Mouse (Mus musculus) layer of hippocampus, adult 11-12 months (tissue): ENCODE data around the gene Glis3.

ENCODE experiments used
- DNase-seq: peaks from one replicate; pipeline ENCODE4 v3.0.0; 2022; ENCODE audit warnings: low spot score

Glis3 gene

GRCm38 (mm10) chr19:28679776-28680391 is at the start of gene Glis3:
TSS of gene Glis3 (minus strand) at chr19:28680077.
- no peak for DNase-seq

DNA sequence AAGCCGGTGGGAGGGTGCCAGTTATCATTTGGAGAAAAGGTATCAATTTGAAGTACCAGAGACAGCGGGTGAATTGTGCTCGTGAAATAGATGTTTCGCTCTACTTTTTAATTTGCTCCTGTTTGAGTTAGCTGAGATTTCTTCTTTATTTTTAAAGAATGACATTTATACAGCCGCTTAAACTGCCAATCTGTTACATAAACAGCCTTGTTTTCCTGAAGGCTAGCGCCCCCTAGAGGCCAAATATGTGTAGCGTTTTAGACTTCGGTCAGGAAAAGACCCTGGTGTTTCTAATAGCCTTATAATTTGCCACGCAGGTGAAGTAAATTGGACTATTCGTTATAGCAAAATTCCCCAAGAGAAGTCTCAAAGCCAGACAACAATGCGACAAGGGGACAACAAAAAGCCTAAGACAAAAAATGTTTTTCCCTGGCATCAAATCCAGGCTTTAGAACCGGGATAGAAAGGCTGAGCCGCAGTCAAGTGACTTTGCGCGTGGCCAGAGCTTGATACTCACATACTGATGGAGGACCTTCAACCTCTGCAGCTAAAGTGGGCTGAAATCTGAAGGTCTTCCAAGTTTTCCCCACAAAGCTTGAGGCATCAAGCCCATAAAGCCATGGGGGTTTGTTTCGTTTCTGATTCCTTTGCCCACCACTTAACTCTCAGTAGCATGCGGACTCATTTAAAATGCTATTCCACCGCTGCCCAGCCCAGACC is 46.4 kb upstream of the Glis3 start:
- DNase-seq: peak; percentile 82

- no peak for DNase-seq
Observed at GRCm38 (mm10) chr19:28724641-28725040, 44.8 kb upstream of the Glis3 start.

- no peak for DNase-seq
Observed at GRCm38 (mm10) chr19:28722626-28723025, 42.7 kb upstream of the Glis3 start.

- DNase-seq: peak; percentile 13
Observed at GRCm38 (mm10) chr19:28721834-28722233, 42.0 kb upstream of the Glis3 start.

- DNase-seq: no peak
Observed at GRCm38 (mm10) chr19:28720016-28720415, 40.1 kb upstream of the Glis3 start.

DNA sequence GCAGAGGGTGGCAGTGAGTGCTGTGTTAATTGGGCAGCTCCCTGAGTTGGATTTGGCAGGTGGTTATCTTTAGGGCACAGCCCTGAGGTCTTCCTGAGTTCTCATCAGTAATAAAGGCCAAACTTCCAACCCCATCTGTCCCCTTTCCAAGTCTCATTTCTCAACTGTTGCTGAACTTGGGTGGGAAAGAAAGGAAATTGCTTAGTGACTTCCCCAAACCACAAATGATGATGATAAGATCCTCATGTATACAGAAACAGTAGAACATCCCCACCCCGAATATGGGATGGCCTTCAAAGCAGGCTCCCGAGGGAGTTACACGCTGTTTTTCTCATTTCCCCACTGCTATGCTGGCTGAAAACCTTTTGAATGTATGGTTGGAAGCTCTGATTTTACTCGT is 34.8 kb upstream of the Glis3 start:
- no peak for DNase-seq

DNA sequence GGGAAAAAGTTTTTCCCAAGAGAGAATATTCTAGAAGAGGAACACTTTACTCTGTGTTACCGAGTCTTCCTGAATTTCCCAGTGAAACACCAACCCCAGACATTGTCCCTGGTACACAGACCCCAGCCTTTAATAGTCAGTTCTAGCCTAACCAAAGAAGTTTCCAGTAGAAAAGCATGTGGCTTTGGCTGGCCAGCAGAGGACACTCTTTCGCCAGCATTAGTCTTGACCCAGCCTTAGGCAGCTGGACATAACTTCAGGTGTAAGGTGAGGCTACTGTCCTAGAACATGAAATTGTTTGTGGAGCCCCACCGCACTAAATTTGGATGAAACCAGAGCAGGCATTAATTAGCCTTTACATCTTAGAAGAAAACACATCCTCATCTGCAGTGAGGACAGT is 17.8 kb upstream of the Glis3 start:
- no peak for DNase-seq

- no peak for DNase-seq
Observed at GRCm38 (mm10) chr19:28686398-28686797, 6.5 kb upstream of the Glis3 start.

DNA sequence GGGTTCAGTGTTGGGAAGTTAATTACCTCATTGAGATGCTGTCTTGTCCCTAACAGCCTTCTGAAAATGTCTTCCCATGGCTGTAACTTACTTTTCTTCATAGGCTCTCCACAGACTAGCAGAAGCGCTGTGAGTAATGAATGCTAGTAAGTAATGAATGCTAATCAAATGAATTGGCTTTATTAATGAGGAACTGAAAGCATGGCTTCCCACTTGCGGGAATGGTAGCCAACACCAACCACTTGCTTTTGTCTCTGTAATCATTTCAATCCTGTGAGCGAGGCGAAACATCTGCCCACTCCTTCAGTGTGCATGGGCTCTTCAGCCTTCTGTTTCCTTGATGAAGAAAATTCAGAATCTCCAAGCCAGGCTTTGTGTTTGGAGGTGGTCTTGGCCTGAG is 5.6 kb upstream of the Glis3 start:
- DNase-seq: no peak

GRCm38 (mm10) chr19:28684347-28684746 is 4.5 kb upstream of the Glis3 start:
- DNase-seq: no peak

DNA sequence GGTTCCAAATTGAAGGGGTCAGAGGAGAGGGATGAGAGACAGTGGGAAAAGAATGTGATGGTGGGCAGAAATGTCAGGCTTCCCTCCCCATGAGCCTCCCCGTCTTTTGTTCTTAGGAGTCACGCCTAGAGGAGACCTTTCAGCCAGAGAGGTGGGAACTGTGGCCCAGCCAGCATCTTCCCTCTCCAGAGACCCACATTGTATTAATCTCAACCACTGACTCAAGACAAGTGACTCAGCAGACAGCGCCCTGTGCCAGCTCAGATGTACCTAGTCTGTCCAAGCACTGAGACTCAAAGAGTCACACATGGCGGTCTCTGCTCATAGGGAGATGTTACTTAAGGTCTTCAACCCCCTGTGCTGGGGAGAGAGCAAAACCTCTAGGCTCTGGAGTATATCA is 3.5 kb upstream of the Glis3 start:
- DNase-seq: no peak

DNA sequence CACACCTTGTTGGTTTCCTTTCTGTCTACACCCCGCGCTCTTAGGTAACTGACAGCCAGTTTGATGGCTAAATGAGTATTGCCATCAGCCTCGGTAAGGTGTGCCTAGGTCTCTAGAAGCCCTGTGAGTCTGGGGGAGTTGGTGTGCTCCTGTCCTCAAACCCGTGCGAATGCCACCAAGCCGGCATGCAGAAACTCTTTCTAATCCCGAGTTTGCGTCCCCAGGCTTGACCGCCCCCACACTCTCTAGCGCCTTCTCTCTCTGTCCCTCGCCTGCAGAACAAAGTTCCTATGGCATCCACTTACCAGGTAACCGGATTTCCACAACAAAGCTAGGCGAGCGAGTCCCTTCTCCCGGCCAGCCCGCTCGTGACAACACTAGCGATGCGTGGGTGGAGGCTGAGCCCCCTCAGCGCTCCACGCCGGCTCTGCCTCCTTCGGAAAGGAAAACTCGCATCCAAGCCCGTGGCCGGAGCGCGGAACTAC is 544 bp downstream of the Glis3 start:
- no peak for DNase-seq

GRCm38 (mm10) chr19:28678646-28679270 is 1.1 kb downstream of the Glis3 start:
- no peak for DNase-seq

DNA sequence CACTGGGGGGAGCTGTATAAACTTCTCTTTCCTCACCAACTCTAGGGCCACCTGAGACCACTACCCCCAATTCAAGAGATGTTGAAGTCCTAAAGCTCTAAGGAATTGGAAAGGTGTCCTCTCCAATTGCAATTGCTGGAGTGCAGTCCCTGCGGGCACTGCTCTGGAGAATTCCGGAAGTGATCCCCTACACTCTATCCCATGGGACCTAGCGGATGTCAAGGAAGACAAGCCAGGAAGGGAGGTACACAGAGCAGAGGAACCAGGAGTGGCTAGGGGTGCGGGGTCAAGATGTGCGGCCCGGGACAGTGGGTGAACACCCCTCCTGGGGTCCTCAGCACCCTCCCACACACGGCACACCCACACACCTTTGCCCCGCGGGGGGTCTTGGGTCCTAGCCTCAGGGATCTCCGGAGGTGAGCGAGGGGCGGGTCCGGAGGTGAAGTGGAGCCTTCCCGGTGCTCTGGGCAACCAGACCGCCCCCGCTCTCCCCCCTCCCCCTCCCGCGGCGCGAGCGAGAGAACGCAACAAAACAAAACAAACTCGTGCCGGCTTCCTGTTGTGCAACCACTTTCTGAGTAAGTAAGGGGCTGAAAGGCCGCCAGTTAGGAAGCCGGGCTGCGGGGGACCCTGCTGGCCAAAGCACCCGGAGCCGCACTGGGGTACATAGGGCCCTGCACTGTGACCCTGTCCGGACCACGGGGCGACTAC is 2.0 kb downstream of the Glis3 start:
- no peak for DNase-seq

- no peak for DNase-seq
Observed at GRCm38 (mm10) chr19:28677045-28677727, 2.7 kb downstream of the Glis3 start.

DNA sequence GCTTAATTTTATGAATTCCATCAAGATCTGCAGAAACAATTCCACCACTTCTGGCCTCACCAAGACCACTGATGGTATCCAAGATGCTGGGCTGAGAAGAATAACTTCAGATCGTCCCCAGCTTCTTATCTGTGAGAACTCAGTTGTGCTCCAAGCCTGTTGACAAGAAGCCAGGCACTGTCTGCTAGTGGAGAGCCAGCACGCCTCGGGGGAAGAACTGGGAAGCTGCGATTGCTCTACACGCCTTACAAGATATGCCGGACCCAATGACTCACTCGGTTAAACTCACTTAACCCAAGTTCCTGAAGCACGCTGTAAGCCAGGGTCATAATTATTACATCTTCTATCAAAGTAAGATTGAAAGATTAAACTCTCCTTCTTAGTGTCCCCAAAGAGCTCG is 16.1 kb downstream of the Glis3 start:
- DNase-seq: no peak

GRCm38 (mm10) chr19:28663148-28663547 is 16.7 kb downstream of the Glis3 start:
- DNase-seq: no peak

DNA sequence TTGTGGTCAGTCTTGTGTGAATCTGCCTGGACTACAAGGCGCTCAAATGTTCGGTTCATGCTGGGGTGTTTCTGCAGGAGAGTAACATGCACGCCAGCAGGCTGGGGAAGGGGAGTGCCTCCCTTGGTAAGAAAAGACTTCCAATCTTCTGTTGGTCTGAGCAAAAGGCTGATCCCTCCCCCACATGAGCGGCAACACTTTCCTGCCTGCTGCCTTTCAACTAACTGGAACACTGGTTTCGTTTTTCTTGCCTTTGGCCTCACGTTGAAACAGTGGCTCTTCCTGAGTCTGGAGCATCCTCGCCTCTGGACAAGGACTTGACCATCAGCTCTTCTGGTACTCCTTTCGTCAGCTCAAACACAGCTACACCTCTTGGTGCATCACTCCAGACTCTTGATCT is 17.4 kb downstream of the Glis3 start:
- no peak for DNase-seq

- DNase-seq: no peak
Observed at GRCm38 (mm10) chr19:28660912-28661311, 19.0 kb downstream of the Glis3 start.

GRCm38 (mm10) chr19:28657686-28658195 is 22.1 kb downstream of the Glis3 start:
- no peak for DNase-seq

GRCm38 (mm10) chr19:28656882-28657281 is 23.0 kb downstream of the Glis3 start:
- no peak for DNase-seq
